ENCODE assay signal across 26 mouse cellular contexts in the genomic region with DNA sequence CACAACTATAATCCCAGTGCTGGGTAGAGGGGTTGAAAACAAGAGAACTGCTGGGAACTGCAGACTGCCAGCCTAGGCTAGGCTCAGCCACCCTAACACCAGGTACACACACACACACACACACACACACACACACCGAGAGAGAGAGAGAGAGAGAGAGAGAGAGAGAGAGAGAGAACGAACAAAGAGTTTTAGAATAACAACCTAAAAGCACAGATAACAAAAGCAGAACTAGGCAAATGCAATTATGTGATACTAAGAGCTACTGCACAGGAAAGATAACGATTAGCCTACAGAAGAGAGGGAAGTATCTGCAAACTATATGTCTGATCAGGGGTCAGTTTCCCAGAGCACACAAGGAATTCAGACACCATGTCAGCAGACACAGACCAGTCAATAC. TPM values are rescaled to one million over a fixed set of nuclear protein-coding genes. Genes with fewer than 3 reads are reported as not detected.
DNase-seq lines count a peak whose midpoint lies in the region; ATAC-seq and TF ChIP-seq lines count a peak whose summit lies in the region.
"Had no signal": no experiment of that assay in that cellular context is flagged by ENCODE, and none has a peak within 500 bp of the region (broad histone marks: within the 10 kb centered on the region; RNA-seq: fewer than 3 reads in every experiment).

No protein-coding gene starts in this region.

- H3K9me3 ChIP-seq in MEL (replicated peaks; ENCODE audit: insufficient read depth, low read length) = no peaks in the 10 kb centered on the region
- no peaks in the 10 kb centered on the region for H3K9me3 ChIP-seq in liver, embryonic 14.5 days (ENCODE audit: control insufficient read depth, low read length)
- H3K9me3 ChIP-seq: forebrain, embryonic 10.5 days; intestine, embryonic 15.5 days; midbrain, embryonic 10.5 days; midbrain, embryonic 15.5 days had no signal

- peak overlapping the region; percentile 89 for H3K27ac ChIP-seq in MEL (ENCODE audit: control insufficient read depth, low read depth, low read length)
- H3K27ac ChIP-seq in liver, embryonic 14.5 days = no peak overlapping the region
- H3K27ac ChIP-seq: forebrain, embryonic 10.5 days; intestine, embryonic 15.5 days; midbrain, embryonic 10.5 days; midbrain, embryonic 15.5 days had no signal

- H3K9ac ChIP-seq in MEL (ENCODE audit: control insufficient read depth, low read depth, low read length, poor library complexity, severe bottlenecking) = peak overlapping the region; percentile 39; the same call in 1 of the 2 replicates
- H3K9ac ChIP-seq in liver, embryonic 14.5 days (replicated peaks) = no peak overlapping the region
- H3K9ac ChIP-seq: intestine, embryonic 15.5 days; midbrain, embryonic 15.5 days had no signal

- peak; percentile 83 for ATAC-seq in liver, embryonic 14.5 days (ENCODE audit: insufficient read depth)
- ATAC-seq in megakaryocyte progenitor cell, adult 5-6 weeks (replicated peaks; ENCODE audit: poor library complexity) = peak; percentile 80
- no peak for ATAC-seq in erythroblast, adult 5-6 weeks (replicated peaks; ENCODE audit: low FRiP score, poor library complexity, severe bottlenecking)
- ATAC-seq: forebrain, embryonic 16.5 days; hindbrain, embryonic 16.5 days; intestine, embryonic 15.5 days; midbrain, embryonic 15.5 days had no signal

- peaks cover 0 to 51% of the 10 kb centered on the region in 2 experiments; a peak in 2 of 4 replicates for H3K36me3 ChIP-seq in MEL (ENCODE audit: control insufficient read depth in 1 of 2, insufficient read depth in 2 of 2, low read length in 2 of 2)
- no peaks in the 10 kb centered on the region for H3K36me3 ChIP-seq in liver, embryonic 14.5 days (replicated peaks; ENCODE audit: control insufficient read depth, insufficient read depth, low read depth)
- H3K36me3 ChIP-seq: forebrain, embryonic 10.5 days; intestine, embryonic 15.5 days; midbrain, embryonic 10.5 days; midbrain, embryonic 15.5 days had no signal

- WGBS in liver, embryonic 14.5 days (ENCODE audit: insufficient replicate concordance) = 3% methylated on average over 3 of the region's 3 CpGs

- H3K27me3 ChIP-seq in MEL (ENCODE audit: control insufficient read depth in 1 of 2, insufficient read depth in 2 of 2, low read length in 2 of 2) = no peaks in the 10 kb centered on the region
- H3K27me3 ChIP-seq in liver, embryonic 14.5 days (ENCODE audit: control insufficient read depth, insufficient read depth, low read length) = no peaks in the 10 kb centered on the region
- H3K27me3 ChIP-seq: CH12.LX; intestine, embryonic 15.5 days; midbrain, embryonic 15.5 days had no signal

- H3K4me3 ChIP-seq in MEL (ENCODE audit: control insufficient read depth in 1 of 2, insufficient read depth in 1 of 2, low read depth in 2 of 2, low read length in 2 of 2) = peak overlapping the region; percentile 17 to 26; a peak in 3 of 4 replicates
- no peak overlapping the region for H3K4me3 ChIP-seq in liver, embryonic 14.5 days (ENCODE audit: insufficient read depth in 1 of 2, low read depth in 2 of 2, low read length in 2 of 2)
- H3K4me3 ChIP-seq: forebrain, embryonic 10.5 days; intestine, embryonic 15.5 days; midbrain, embryonic 10.5 days; midbrain, embryonic 15.5 days had no signal

- H3K79me2 ChIP-seq in MEL (ENCODE audit: control insufficient read depth, insufficient read depth, low read length, poor library complexity) = peaks cover 11% of the 10 kb centered on the region; the same call in 1 of the 2 replicates

- peaks cover 23 to 35% of the 10 kb centered on the region in 2 experiments for H3K4me1 ChIP-seq in MEL (ENCODE audit: control insufficient read depth in 1 of 2, insufficient read depth in 2 of 2, low read length in 2 of 2)
- peaks cover 20 to 34% of the 10 kb centered on the region in 2 experiments for H3K4me1 ChIP-seq in liver, embryonic 14.5 days (replicated peaks; ENCODE audit: control insufficient read depth in 2 of 2, insufficient read depth in 2 of 2, low read length in 1 of 2)
- H3K4me1 ChIP-seq: forebrain, embryonic 10.5 days; intestine, embryonic 15.5 days; midbrain, embryonic 15.5 days had no signal

- peak; percentile 86 for DNase-seq in MEL (ENCODE audit: low read depth, low spot score)
- DNase-seq in c-Kit-positive CD71-positive TER-119-negative erythroid progenitor cells, embryonic 14.5 days (ENCODE audit: low read depth) = peak; percentile 46
- DNase-seq in liver, embryonic 14.5 days (ENCODE audit: low read depth in 3 of 3, low spot score in 3 of 3) = peak; percentile 23 to 41 (median 25)
- no peak for DNase-seq in kidney, postnatal 36 days
- DNase-seq in right cerebral cortex, adult 2 months (ENCODE audit: low spot score in 2 of 2) = no peak
- DNase-seq: adrenal gland, postnatal 25 days; cerebellum, adult 8-10 months; cerebellum, postnatal 25 days; heart, postnatal 14 days; kidney, adult 8-10 months; kidney, postnatal 10 days; layer of hippocampus, adult 9-11 months; lung, postnatal 4 days; thymus, adult 2 months; thymus, postnatal 36 days had no signal

- H3K4me2 ChIP-seq in liver, embryonic 14.5 days (ENCODE audit: low read depth) = peak overlapping the region; percentile 15; the same call in 1 of the 2 replicates
- H3K4me2 ChIP-seq: intestine, embryonic 15.5 days; midbrain, embryonic 15.5 days had no signal

- TF ChIP-seq EP300 in MEL (IDR thresholded peaks at IDR 0.05; ENCODE audit: low read depth in 1 of 2, low read length in 2 of 2) = peak; percentile 98 to 100
- peak; percentile 71 for TF ChIP-seq EP300 in liver, embryonic 14.5 days (IDR thresholded peaks at IDR 0.05; ENCODE audit: low read depth)

- no peak for TF ChIP-seq CTCF in MEL (IDR thresholded peaks at IDR 0.05 in 2 of 3, conservative IDR thresholded peaks at IDR 0.05 in 1 of 3; ENCODE audit: control insufficient read depth in 1 of 3, insufficient read depth in 1 of 3, low read depth in 2 of 3, low read length in 3 of 3, poor library complexity in 1 of 3, severe bottlenecking in 1 of 3)
- no peak for TF ChIP-seq CTCF in liver, embryonic 14.5 days (IDR thresholded peaks at IDR 0.05; ENCODE audit: low read depth)

- TF ChIP-seq RAD21 in MEL (IDR thresholded peaks at IDR 0.05; ENCODE audit: low read depth, low read length) = no peak

- TF ChIP-seq POLR2A in MEL (IDR thresholded peaks at IDR 0.05; ENCODE audit: control insufficient read depth in 1 of 2, insufficient read depth in 1 of 2, low read depth in 1 of 2, low read length in 2 of 2, poor library complexity in 1 of 2) = no peak

TF ChIP-seq in MEL, 35 proteins besides CTCF, POLR2A, EP300 and RAD21:
- peak; percentile 87 for TF ChIP-seq MAFK (IDR thresholded peaks at IDR 0.05; ENCODE audit: borderline replicate concordance, low read depth, low read length)
- no peak for TF ChIP-seq GABPA (IDR thresholded peaks at IDR 0.05; ENCODE audit: low read depth, low read length)
- peak; percentile 77; the same call in 1 of the 2 replicates for TF ChIP-seq BHLHE40 (IDR thresholded peaks at IDR 0.05; ENCODE audit: borderline replicate concordance, low read depth, low read length)
- TF ChIP-seq KAT2A (conservative IDR thresholded peaks at IDR 0.05; ENCODE audit: low read depth, low read length) = peak; percentile 19; the same call in 1 of the 2 replicates
- peak; percentile 95 for TF ChIP-seq SIN3A (IDR thresholded peaks at IDR 0.05; ENCODE audit: low read length)
- TF ChIP-seq ZMIZ1 (IDR thresholded peaks at IDR 0.05; ENCODE audit: low read depth, low read length) = peak; percentile 58; the same call in 1 of the 2 replicates
- peak; percentile 99 for TF ChIP-seq JUND (IDR thresholded peaks at IDR 0.05; ENCODE audit: low read depth, low read length)
- peak; percentile 96 for TF ChIP-seq ETS1 (IDR thresholded peaks at IDR 0.05; ENCODE audit: low read depth, low read length)
- TF ChIP-seq NELFE (IDR thresholded peaks at IDR 0.05; ENCODE audit: low read depth, low read length) = no peak
- peak; percentile 51; the same call in 1 of the 2 replicates for TF ChIP-seq HCFC1 (IDR thresholded peaks at IDR 0.05; ENCODE audit: low read depth, low read length)
- no peak for TF ChIP-seq SMC3 (IDR thresholded peaks at IDR 0.05; ENCODE audit: low read depth, low read length)
- peak; percentile 95 for TF ChIP-seq TAL1 (IDR thresholded peaks at IDR 0.05; ENCODE audit: low read length)
- TF ChIP-seq MAZ (IDR thresholded peaks at IDR 0.05; ENCODE audit: low read depth, low read length) = peak; percentile 63; the same call in 1 of the 2 replicates
- no peak for TF ChIP-seq MEF2A (IDR thresholded peaks at IDR 0.05; ENCODE audit: extremely low read depth, insufficient replicate concordance, low read depth, low read length, poor library complexity, severe bottlenecking)
- peak; percentile 98 for TF ChIP-seq TCF12 (IDR thresholded peaks at IDR 0.05; ENCODE audit: low read depth, low read length)
- TF ChIP-seq POLR2AphosphoS2 (IDR thresholded peaks at IDR 0.05; ENCODE audit: low read length) = no peak
- peak; percentile 82 for TF ChIP-seq MYB (IDR thresholded peaks at IDR 0.05; ENCODE audit: low read depth, low read length)
- TF ChIP-seq ZNF384 (IDR thresholded peaks at IDR 0.05; ENCODE audit: low read depth, low read length) = peak; percentile 43; the same call in 1 of the 2 replicates
- TF ChIP-seq GATA1 (IDR thresholded peaks at IDR 0.05; ENCODE audit: low read depth, low read length) = peak; percentile 99
- peak; percentile 71 for TF ChIP-seq MXI1 (IDR thresholded peaks at IDR 0.05; ENCODE audit: low read depth, low read length)
- TF ChIP-seq RCOR1 (IDR thresholded peaks at IDR 0.05; ENCODE audit: low read depth, low read length) = peak; percentile 95
- TF ChIP-seq CHD2 (IDR thresholded peaks at IDR 0.05; ENCODE audit: low read length) = peak; percentile 73
- TF ChIP-seq ELF1 (IDR thresholded peaks at IDR 0.05; ENCODE audit: low read depth, low read length) = 0 out of 2 replicates have a peak, but pooled peaks have one; percentile 20
- peak; percentile 80 for TF ChIP-seq MYC (IDR thresholded peaks at IDR 0.05; ENCODE audit: low read depth, low read length)

RNA-seq across cellular contexts. Expression of gene Rec114, which starts 24.8 kb away (rescaled TPM):
- total RNA-seq in MEL (2012; rRNA removed) = 112 and 135 TPM in 2 replicates
- 100 to 1,000 TPM in 1 of 2 experiments, not detected in 1; 111 TPM for polyA plus RNA-seq in MEL (2012; ENCODE audit: insufficient read depth in 1 of 2, insufficient read length in 2 of 2, low read depth in 1 of 2, low replicate concordance in 2 of 2, missing spikeins in 1 of 2)
- 6.5 and 16.3 TPM in 2 replicates for polyA plus RNA-seq in liver, embryonic 14.5 days (2012; rRNA removed)
- 31.1 and 40.3 TPM in 2 replicates for polyA plus RNA-seq in liver, embryonic 14.5 days (2014; fragmentation: Nextera tagmentation; extraction: Ambion mirVana)
- 1.3 and 4.4 TPM in 2 replicates for total RNA-seq in megakaryocyte progenitor cell, adult 5-6 weeks (2015)
- 1.1 and 2.3 TPM in 2 replicates for total RNA-seq in megakaryocyte progenitor cell, adult 5-6 weeks (2017)
- 161 and 164 TPM in 2 replicates for total RNA-seq in erythroblast, adult 5-6 weeks (2015; ENCODE audit: low replicate concordance)
- total RNA-seq in erythroblast, adult 5-6 weeks (2017; ENCODE audit: low replicate concordance) = 108 and 243 TPM in 2 replicates
- total RNA-seq: adrenal gland, postnatal 25 days; CH12.LX; left cerebral cortex, adult 18-20 months; left cerebral cortex, postnatal 14 days had no signal
- polyA plus RNA-seq: thymus, adult 2 months had no signal

Comparison
In these comparisons a context has a peak if more than half of its experiments do, and no peak if none do; other contexts are left out.
1. DNase-seq: peak in MEL (single experiment), c-Kit-positive CD71-positive TER-119-negative erythroid progenitor cells, embryonic 14.5 days (single experiment) and liver, embryonic 14.5 days (3 of 3); none in kidney, postnatal 36 days (0 of 2) and right cerebral cortex, adult 2 months (0 of 2).
2. H3K4me3 ChIP-seq: peak in MEL (2 of 2); none in liver, embryonic 14.5 days (0 of 2).
3. RNA of gene Rec114, which starts 24.8 kb away (total RNA-seq): 108 to 243 TPM in erythroblast, adult 5-6 weeks and 112 to 135 TPM in MEL; 1.1 to 4.4 TPM in megakaryocyte progenitor cell, adult 5-6 weeks; every median in the first group is over 10 times any median in the second.